Mouse (Mus musculus): ENCODE data around the gene Becn1. TPM values are rescaled to one million over a fixed set of nuclear protein-coding genes. Genes with fewer than 3 reads are reported as not detected.

The Becn1 gene
- polyA plus RNA-seq, 1 experiment from 2014 or later, result 200 TPM

GRCm38 (mm10) chr11:101278223-101279192 is 23.6 kb downstream of the Becn1 start, which contains the start of the genes Cntd1 and Coa3:
Gene Cntd1, plus strand, starts transcription at chr11:101279012.
Gene Coa3, minus strand, starts transcription at chr11:101279114.
- peak within 1 kb of the TSS; percentile 92 for H3K9ac ChIP-seq (replicated peaks)
- H3K9me3 ChIP-seq, result no peaks in the 10 kb centered on the region
- H3K4me2 ChIP-seq (replicated peaks), result peak within 1 kb of the TSS; percentile 63
- H3K27ac ChIP-seq (replicated peaks), result peak within 1 kb of the TSS; percentile 69
- peak; percentile 98 for ATAC-seq (replicated peaks)
- H3K36me3 ChIP-seq, result no peaks in the 10 kb centered on the region
- no peaks in the 10 kb centered on the region for H3K27me3 ChIP-seq
- H3K4me3 ChIP-seq, result peak within 1 kb of the TSS; percentile 92
- 10% methylated on average over 45 of the region's 45 CpGs for WGBS
- H3K4me1 ChIP-seq, result peaks cover 28% of the 10 kb centered on the region

GRCm38 (mm10) chr11:101277381-101278222 is 24.5 kb downstream of the Becn1 start:
- Histone ChIP-seq H3K27me3 (no peaks in the 10 kb centered on the region), H3K4me3 (peak overlapping the region; percentile 92), H3K4me1 (peaks cover 28% of the 10 kb centered on the region), H3K36me3 (no peaks in the 10 kb centered on the region), H3K9me3 (no peaks in the 10 kb centered on the region), H3K4me2 (replicated peaks) (peak overlapping the region; percentile 63), H3K27ac (replicated peaks) (no peak overlapping the region), H3K9ac (replicated peaks) (peak overlapping the region; percentile 92)
- 76% methylated on average over 12 of the region's 12 CpGs for WGBS
- no peak for ATAC-seq (replicated peaks)

GRCm38 (mm10) chr11:101276319-101277070 is 25.6 kb downstream of the Becn1 start:
- Histone ChIP-seq H3K9me3 (no peaks in the 10 kb centered on the region), H3K27ac (replicated peaks) (no peak overlapping the region), H3K4me3 (no peak overlapping the region), H3K27me3 (no peaks in the 10 kb centered on the region), H3K4me2 (replicated peaks) (0 out of 2 replicates have a peak overlapping the region, but pooled peaks have one; percentile 20), H3K9ac (replicated peaks) (no peak overlapping the region), H3K36me3 (no peaks in the 10 kb centered on the region), H3K4me1 (peaks cover 28% of the 10 kb centered on the region)
- 26% methylated on average over 27 of the region's 27 CpGs for WGBS
- ATAC-seq (replicated peaks), result no peak

GRCm38 (mm10) chr11:101275309-101275708 is 26.8 kb downstream of the Becn1 start:
- Histone ChIP-seq H3K36me3 (no peaks in the 10 kb centered on the region), H3K4me2 (replicated peaks) (no peak overlapping the region), H3K4me3 (no peak overlapping the region), H3K9me3 (no peaks in the 10 kb centered on the region), H3K9ac (replicated peaks) (no peak overlapping the region), H3K4me1 (peaks cover 28% of the 10 kb centered on the region), H3K27me3 (no peaks in the 10 kb centered on the region), H3K27ac (replicated peaks) (no peak overlapping the region)
- WGBS, result 75% methylated on average over 4 of the region's 4 CpGs
- no peak for ATAC-seq (replicated peaks)

GRCm38 (mm10) chr11:101272446-101272845 is 29.6 kb downstream of the Becn1 start:
- WGBS, result 86% methylated on average over 3 of the region's 3 CpGs
- no peak overlapping the region for H3K4me3 ChIP-seq
- no peak for ATAC-seq (replicated peaks)

GRCm38 (mm10) chr11:101269577-101270116 is 32.4 kb downstream of the Becn1 start:
- Histone ChIP-seq H3K4me3 (no peak overlapping the region), H3K9me3 (no peaks in the 10 kb centered on the region), H3K27ac (replicated peaks) (no peak overlapping the region), H3K36me3 (no peaks in the 10 kb centered on the region), H3K4me1 (peaks cover 9% of the 10 kb centered on the region), H3K9ac (replicated peaks) (no peak overlapping the region), H3K4me2 (replicated peaks) (no peak overlapping the region), H3K27me3 (peaks cover 22% of the 10 kb centered on the region)
- ATAC-seq (replicated peaks), result no peak
- 37% methylated on average over 10 of the region's 10 CpGs for WGBS

More at GRCm38 (mm10) chr11:101272446-101272845, 29.6 kb downstream of the Becn1 start:
- Histone ChIP-seq H3K27ac (replicated peaks) (no peak overlapping the region), H3K36me3 (no peaks in the 10 kb centered on the region), H3K27me3 (0 out of 2 replicates have a peak, but pooled peaks cover 4% of the 10 kb centered on the region), H3K9ac (replicated peaks) (no peak overlapping the region), H3K9me3 (no peaks in the 10 kb centered on the region), H3K4me1 (peaks cover 13% of the 10 kb centered on the region), H3K4me2 (replicated peaks) (no peak overlapping the region)

- Histone ChIP-seq H3K27me3 (peaks cover 46% of the 10 kb centered on the region), H3K4me1 (peaks cover 13% of the 10 kb centered on the region), H3K36me3 (no peaks in the 10 kb centered on the region), H3K9me3 (no peaks in the 10 kb centered on the region), H3K4me3 (peak overlapping the region; percentile 29), H3K4me2 (replicated peaks) (peak overlapping the region; percentile 47), H3K27ac (replicated peaks) (no peak overlapping the region), H3K9ac (replicated peaks) (no peak overlapping the region)
- WGBS, result 19% methylated on average over 6 of the region's 6 CpGs
- ATAC-seq (replicated peaks), result no peak
Observed at GRCm38 (mm10) chr11:101265906-101266305, 36.2 kb downstream of the Becn1 start.

- no peak for ATAC-seq (replicated peaks)
- Histone ChIP-seq H3K9ac (replicated peaks) (peak overlapping the region; percentile 37), H3K4me1 (peaks cover 22% of the 10 kb centered on the region), H3K36me3 (no peaks in the 10 kb centered on the region), H3K27ac (replicated peaks) (no peak overlapping the region), H3K4me3 (peak overlapping the region; percentile 29), H3K27me3 (peaks cover 46% of the 10 kb centered on the region), H3K9me3 (no peaks in the 10 kb centered on the region), H3K4me2 (replicated peaks) (peak overlapping the region; percentile 47)
- WGBS, result 4% methylated on average over 31 of the region's 31 CpGs
Observed at GRCm38 (mm10) chr11:101264954-101265471, 37.1 kb downstream of the Becn1 start.

GRCm38 (mm10) chr11:101263989-101264280 is 38.2 kb downstream of the Becn1 start:
- Histone ChIP-seq H3K9ac (replicated peaks) (no peak overlapping the region), H3K4me1 (peaks cover 26% of the 10 kb centered on the region), H3K27me3 (peaks cover 46% of the 10 kb centered on the region), H3K36me3 (peaks cover 3% of the 10 kb centered on the region; the same call in 1 of the 2 replicates), H3K27ac (replicated peaks) (no peak overlapping the region), H3K4me2 (replicated peaks) (no peak overlapping the region), H3K4me3 (no peak overlapping the region), H3K9me3 (no peaks in the 10 kb centered on the region)
- WGBS, result 2% methylated on average over 3 of the region's 3 CpGs
- ATAC-seq (replicated peaks), result no peak

GRCm38 (mm10) chr11:101263138-101263988 is 38.7 kb downstream of the Becn1 start:
- no peak for ATAC-seq (replicated peaks)
- WGBS, result 3% methylated on average over 32 of the region's 32 CpGs
- H3K4me1 ChIP-seq, result peaks cover 26% of the 10 kb centered on the region
- H3K27me3 ChIP-seq, result peaks cover 46% of the 10 kb centered on the region
- H3K9me3 ChIP-seq, result no peaks in the 10 kb centered on the region
- no peak overlapping the region for H3K4me3 ChIP-seq
- H3K9ac ChIP-seq (replicated peaks), result no peak overlapping the region
- peaks cover 3% of the 10 kb centered on the region; the same call in 1 of the 2 replicates for H3K36me3 ChIP-seq
- no peak overlapping the region for H3K4me2 ChIP-seq (replicated peaks)
- no peak overlapping the region for H3K27ac ChIP-seq (replicated peaks)
